24 mouse cellular contexts compared by ENCODE assay signal in the genomic region with DNA sequence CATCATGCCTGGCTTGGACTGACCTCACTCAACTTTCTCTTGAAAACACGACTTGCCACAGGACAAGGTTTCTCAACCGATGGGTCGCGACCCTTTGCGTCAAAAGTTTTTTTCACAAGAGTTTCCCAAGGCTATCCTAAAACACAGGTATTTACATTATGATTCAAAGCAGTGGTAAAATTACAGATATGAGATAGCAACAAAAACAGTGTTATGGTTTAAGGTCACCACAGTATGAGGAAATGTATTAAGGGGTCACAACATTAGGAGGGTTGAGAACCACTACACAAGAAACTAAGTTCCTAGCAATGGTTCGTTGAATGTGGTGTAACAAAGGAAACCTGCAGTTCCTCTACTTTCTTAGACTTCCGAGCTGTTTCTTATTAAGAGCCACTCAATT. TPM values are rescaled to one million over a fixed set of nuclear protein-coding genes. Genes with fewer than 3 reads are reported as not detected.
DNase-seq lines count a peak whose midpoint lies in the region; ATAC-seq and TF ChIP-seq lines count a peak whose summit lies in the region.
"Had no signal": no experiment of that assay in that cellular context is flagged by ENCODE, and none has a peak within 500 bp of the region (broad histone marks: within the 10 kb centered on the region; RNA-seq: fewer than 3 reads in every experiment).

No protein-coding gene starts in this region.

- no peaks in the 10 kb centered on the region for H3K36me3 ChIP-seq in midbrain, embryonic 11.5 days (ENCODE audit: control insufficient read depth, insufficient read depth, low read length)
- no peaks in the 10 kb centered on the region for H3K36me3 ChIP-seq in midbrain, postnatal 0 days (ENCODE audit: insufficient read depth, low read length)
- H3K36me3 ChIP-seq in ES-E14 (ENCODE audit: control insufficient read depth, insufficient read depth, low read length, poor library complexity, severe bottlenecking): no peaks in the 10 kb centered on the region
- no peaks in the 10 kb centered on the region for H3K36me3 ChIP-seq in heart, embryonic 12.5 days
- H3K36me3 ChIP-seq: embryonic facial prominence, embryonic 10.5 days; embryonic facial prominence, embryonic 12.5 days; forebrain, embryonic 15.5 days had no signal

- H3K27ac ChIP-seq in midbrain, embryonic 11.5 days (ENCODE audit: low read depth, low read length): no peak overlapping the region
- no peak overlapping the region for H3K27ac ChIP-seq in midbrain, postnatal 0 days (ENCODE audit: low read depth, low read length)
- no peak overlapping the region for H3K27ac ChIP-seq in ES-E14 (ENCODE audit: insufficient read depth, low read depth, low read length, poor library complexity, severe bottlenecking)
- no peak overlapping the region for H3K27ac ChIP-seq in heart, embryonic 12.5 days (ENCODE audit: poor library complexity, severe bottlenecking)
- H3K27ac ChIP-seq: embryonic facial prominence, embryonic 10.5 days; embryonic facial prominence, embryonic 12.5 days; forebrain, embryonic 13.5 days; forebrain, embryonic 15.5 days had no signal

- peak; percentile 72 for DNase-seq in midbrain, embryonic 11.5 days (ENCODE audit: low spot score, missing footprints)
- DNase-seq in midbrain, postnatal 0 days (ENCODE audit: low spot score): no peak
- DNase-seq in ES-E14 (ENCODE audit: low read depth, low spot score): no peak
- DNase-seq: adrenal gland, adult 8-10 months; adrenal gland, postnatal 14 days; adrenal gland, postnatal 36 days; B cell, adult 2 months; cerebellum, adult 11-12 months; cerebellum, adult 2 months; cerebellum, postnatal 10 days; cerebellum, postnatal 25 days; forebrain, postnatal 0 days had no signal

- H3K9me3 ChIP-seq in midbrain, embryonic 11.5 days (ENCODE audit: control insufficient read depth, low read length): no peaks in the 10 kb centered on the region
- no peaks in the 10 kb centered on the region for H3K9me3 ChIP-seq in midbrain, postnatal 0 days (ENCODE audit: low read length)
- no peaks in the 10 kb centered on the region for H3K9me3 ChIP-seq in ES-E14 (ENCODE audit: control insufficient read depth, insufficient read depth, low read depth, low read length)
- H3K9me3 ChIP-seq in heart, embryonic 12.5 days (replicated peaks): no peaks in the 10 kb centered on the region
- H3K9me3 ChIP-seq: embryonic facial prominence, embryonic 10.5 days; embryonic facial prominence, embryonic 12.5 days; forebrain, embryonic 13.5 days; forebrain, embryonic 15.5 days had no signal

- ATAC-seq in midbrain, embryonic 11.5 days (ENCODE audit: low FRiP score): no peak
- no peak for ATAC-seq in midbrain, postnatal 0 days (ENCODE audit: low FRiP score)
- ATAC-seq in heart, embryonic 12.5 days (ENCODE audit: insufficient number of reproducible peaks, low FRiP score): no peak
- ATAC-seq in activated CD4-positive, CD25-positive, alpha-beta regulatory T cell, adult 4 months: no peak
- ATAC-seq: CD4-positive, CD25-positive, alpha-beta regulatory T cell, adult 4 months; forebrain, embryonic 13.5 days; forebrain, embryonic 15.5 days; forebrain, postnatal 0 days had no signal

- peaks cover 6% of the 10 kb centered on the region; the same call in 1 of the 2 replicates for H3K4me1 ChIP-seq in midbrain, embryonic 11.5 days (ENCODE audit: control insufficient read depth, insufficient read depth, low read length)
- peaks cover 15% of the 10 kb centered on the region; the same call in 1 of the 2 replicates for H3K4me1 ChIP-seq in midbrain, postnatal 0 days (ENCODE audit: insufficient read depth, low read length)
- 0 out of 4 replicates have a peak, but pooled peaks cover 2 to 4% of the 10 kb centered on the region in 2 experiments for H3K4me1 ChIP-seq in ES-E14 (ENCODE audit: control insufficient read depth in 2 of 2, insufficient read depth in 2 of 2, low read length in 2 of 2, poor library complexity in 1 of 2)
- peaks cover 21% of the 10 kb centered on the region for H3K4me1 ChIP-seq in heart, embryonic 12.5 days (replicated peaks)

- H3K4me2 ChIP-seq in midbrain, embryonic 11.5 days: no peak overlapping the region
- H3K4me2 ChIP-seq in midbrain, postnatal 0 days (ENCODE audit: low read depth, low read length, poor library complexity, severe bottlenecking): no peak overlapping the region
- no peak overlapping the region for H3K4me2 ChIP-seq in heart, embryonic 12.5 days
- H3K4me2 ChIP-seq: forebrain, embryonic 15.5 days had no signal

- in situ Hi-C loops in ES-E14 (cut with MboI; ENCODE audit: low sequenced_read_pairs in 2 of 2, unreplicated experiment in 2 of 2): no loop called here

- TF ChIP-seq CTCF in midbrain, postnatal 0 days (IDR thresholded peaks at IDR 0.05): no peak

- H3K4me3 ChIP-seq in midbrain, embryonic 11.5 days (ENCODE audit: low read depth, low read length): no peak overlapping the region
- H3K4me3 ChIP-seq in midbrain, postnatal 0 days (ENCODE audit: low read depth, low read length): no peak overlapping the region
- H3K4me3 ChIP-seq in ES-E14 (ENCODE audit: insufficient read depth in 1 of 2, low read depth in 1 of 2, low read length in 2 of 2, poor library complexity in 1 of 2, severe bottlenecking in 1 of 2): no peak overlapping the region
- no peak overlapping the region for H3K4me3 ChIP-seq in heart, embryonic 12.5 days
- H3K4me3 ChIP-seq: embryonic facial prominence, embryonic 12.5 days; forebrain, embryonic 15.5 days had no signal

- no peak overlapping the region for H3K9ac ChIP-seq in midbrain, embryonic 11.5 days (ENCODE audit: low read length)
- H3K9ac ChIP-seq in midbrain, postnatal 0 days (replicated peaks; ENCODE audit: low read length, poor library complexity, severe bottlenecking): no peak overlapping the region
- H3K9ac ChIP-seq in ES-E14 (ENCODE audit: insufficient read depth, low read depth, low read length, poor library complexity, severe bottlenecking): no peak overlapping the region
- H3K9ac ChIP-seq in heart, embryonic 12.5 days: no peak overlapping the region
- H3K9ac ChIP-seq: embryonic facial prominence, embryonic 12.5 days; forebrain, embryonic 13.5 days; forebrain, embryonic 15.5 days; forebrain, postnatal 0 days had no signal

- WGBS in midbrain, embryonic 11.5 days: 90% methylated on average over 7 of the region's 7 CpGs
- 92% methylated on average over 7 of the region's 7 CpGs for WGBS in midbrain, postnatal 0 days
- 89% methylated on average over 7 of the region's 7 CpGs for WGBS in heart, embryonic 12.5 days

- no peaks in the 10 kb centered on the region for H3K27me3 ChIP-seq in midbrain, embryonic 11.5 days (ENCODE audit: control insufficient read depth, insufficient read depth, low read length)
- no peaks in the 10 kb centered on the region for H3K27me3 ChIP-seq in midbrain, postnatal 0 days (ENCODE audit: insufficient read depth, low read length)
- H3K27me3 ChIP-seq in heart, embryonic 12.5 days (replicated peaks): no peaks in the 10 kb centered on the region
- H3K27me3 ChIP-seq: embryonic facial prominence, embryonic 12.5 days; forebrain, embryonic 13.5 days; forebrain, embryonic 15.5 days had no signal

TF ChIP-seq in ES-E14, 5 proteins besides CTCF, POLR2A, EP300 and RAD21:
- TF ChIP-seq CHD2 (IDR thresholded peaks at IDR 0.05; ENCODE audit: low read depth, low read length) (peak; percentile 57; the same call in 1 of the 2 replicates), ZNF384 (IDR thresholded peaks at IDR 0.05; ENCODE audit: low read depth, low read length) (no peak)
TF ChIP-seq in ES-E14: peak in this region for 1.

RNA-seq across cellular contexts. Expression of a gene that starts 1.3 kb away (rescaled TPM):
- 17.7 and 18.4 TPM in 2 replicates for polyA plus RNA-seq in midbrain, embryonic 11.5 days (2014; fragmentation: Nextera tagmentation; extraction: Ambion mirVana)
- total RNA-seq in midbrain, postnatal 0 days (2014; rRNA removed): 39.4 and 39.7 TPM in 2 replicates
- 45.8 and 46.1 TPM in 2 replicates for polyA plus RNA-seq in midbrain, postnatal 0 days (2015; fragmentation: Nextera tagmentation; extraction: Ambion mirVana)
- 12.3 and 13.6 TPM in 2 replicates for total RNA-seq in ES-E14 (2012; rRNA removed)
- 27.5 and 27.8 TPM in 2 replicates for polyA plus RNA-seq in heart, embryonic 12.5 days (2016; fragmentation: Nextera tagmentation; extraction: Ambion mirVana)
- 10 to 100 TPM; 23.2 to 30.5 TPM for polyA plus RNA-seq in activated CD4-positive, CD25-positive, alpha-beta regulatory T cell, adult 4 months (2017; shearing (Covaris generic))

RNA-seq across cellular contexts. Expression of a gene that starts 1.9 kb away (rescaled TPM):
- not detected in 2 replicates for polyA plus RNA-seq in midbrain, embryonic 11.5 days (2014; fragmentation: Nextera tagmentation; extraction: Ambion mirVana)
- total RNA-seq in midbrain, postnatal 0 days (2014; rRNA removed): not detected in 2 replicates
- polyA plus RNA-seq in midbrain, postnatal 0 days (2015; fragmentation: Nextera tagmentation; extraction: Ambion mirVana): not detected in 2 replicates
- 1.5 TPM in 1 of 2 replicates, not detected in the other for total RNA-seq in ES-E14 (2012; rRNA removed)
- not detected in 2 replicates for polyA plus RNA-seq in heart, embryonic 12.5 days (2016; fragmentation: Nextera tagmentation; extraction: Ambion mirVana)
- not detected for polyA plus RNA-seq in activated CD4-positive, CD25-positive, alpha-beta regulatory T cell, adult 4 months (2017; shearing (Covaris generic))
- total RNA-seq: adrenal gland, adult 18-20 months; adrenal gland, adult 8-10 months; adrenal gland, postnatal 14 days; adrenal gland, postnatal 36 days; CH12.LX; forebrain, postnatal 0 days had no signal
- polyA plus RNA-seq: CD4-positive, CD25-positive, alpha-beta regulatory T cell, adult 4 months; cerebellum, adult 2 months; cortical plate, adult 2 months; embryonic facial prominence, embryonic 10.5 days; embryonic facial prominence, embryonic 12.5 days; embryonic facial prominence, embryonic 14.5 days; forebrain, embryonic 11.5 days; forebrain, embryonic 13.5 days; forebrain, embryonic 15.5 days; forebrain, postnatal 0 days had no signal
